9 mouse cellular contexts compared by ENCODE assay signal in the genomic region with DNA sequence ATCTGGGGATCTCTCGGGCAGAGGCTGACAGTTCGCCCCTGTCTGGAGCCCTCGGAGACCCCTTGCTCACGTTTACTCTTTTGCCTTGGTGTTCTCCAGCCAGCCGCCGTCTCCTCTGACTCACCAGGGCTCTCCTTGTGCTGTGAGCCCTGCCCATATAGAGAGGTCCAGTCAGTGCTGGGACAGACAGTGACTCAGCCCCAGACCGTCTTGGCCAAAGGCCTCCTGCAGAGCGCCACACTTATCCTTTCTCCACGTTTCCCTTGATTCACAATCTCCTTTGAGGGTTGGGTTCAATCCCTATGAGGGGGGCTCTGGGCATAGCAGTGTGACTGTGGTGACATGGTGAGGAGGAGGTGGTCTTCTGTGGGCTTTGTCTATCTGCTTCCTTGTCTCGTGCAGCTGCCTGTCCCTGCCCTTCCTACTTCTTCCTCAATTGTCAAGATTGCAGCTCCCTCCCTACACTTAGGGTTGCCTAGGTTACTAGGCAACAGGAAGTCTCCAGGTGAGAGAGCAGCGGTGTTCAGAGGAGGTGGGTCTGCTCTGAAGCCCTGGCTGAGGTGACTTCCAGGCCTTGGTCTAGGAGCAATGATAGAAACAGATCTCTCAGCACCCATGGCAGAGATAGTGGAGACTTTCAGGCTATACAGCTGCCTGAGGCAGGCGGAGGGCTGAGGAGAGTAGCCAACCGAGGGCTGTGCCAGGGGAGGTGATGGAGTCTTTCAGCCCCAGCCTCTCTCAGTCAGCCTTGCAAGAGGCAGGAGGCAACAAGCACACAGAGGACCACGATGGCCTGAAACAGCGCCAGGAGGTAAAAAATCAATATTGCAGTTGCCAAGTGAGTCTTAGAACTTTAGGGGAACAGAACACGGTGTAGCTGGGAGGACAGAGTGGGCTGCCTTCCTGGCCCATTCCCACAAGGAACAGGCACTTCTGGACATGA. TPM values are rescaled to one million over a fixed set of nuclear protein-coding genes. Genes with fewer than 3 reads are reported as not detected.
DNase-seq lines count a peak whose midpoint lies in the region; ATAC-seq and TF ChIP-seq lines count a peak whose summit lies in the region.
"Had no signal": no experiment of that assay in that cellular context is flagged by ENCODE, and none has a peak within 500 bp of the region (broad histone marks: within the 10 kb centered on the region; RNA-seq: fewer than 3 reads in every experiment).

No protein-coding gene starts in this region.

- WGBS in intestine, embryonic 15.5 days, result 24% methylated on average over 16 of the region's 16 CpGs
- 19% methylated on average over 16 of the region's 16 CpGs for WGBS in midbrain, embryonic 16.5 days

- intact Hi-C loops in gastrocnemius, adult 2 months (cut with DNase I), result no loop called here
- intact Hi-C loops in left cerebral cortex, postnatal 4 days (cut with DNase I), result no loop called here

- ATAC-seq in intestine, embryonic 15.5 days, result peak; percentile 81
- peak; percentile 59 for ATAC-seq in midbrain, embryonic 16.5 days

- no peak for TF ChIP-seq CTCF in gastrocnemius, adult 2 months (IDR thresholded peaks at IDR 0.05)

- H3K4me2 ChIP-seq in intestine, embryonic 15.5 days (replicated peaks), result peak overlapping the region; percentile 20; the same call in 1 of the 2 replicates
- no peak overlapping the region for H3K4me2 ChIP-seq in midbrain, embryonic 16.5 days (ENCODE audit: low read length)

- H3K36me3 ChIP-seq in intestine, embryonic 15.5 days, result no peaks in the 10 kb centered on the region
- no peaks in the 10 kb centered on the region for H3K36me3 ChIP-seq in midbrain, embryonic 16.5 days (ENCODE audit: control insufficient read depth, insufficient read depth, low read length)

- H3K9ac ChIP-seq in intestine, embryonic 15.5 days, result 0 out of 2 replicates have a peak overlapping the region, but pooled peaks have one; percentile 12
- H3K9ac ChIP-seq in midbrain, embryonic 16.5 days (ENCODE audit: low read depth, low read length), result no peak overlapping the region

- DNase-seq in gastrocnemius, adult 2 months, result peak; percentile 76
- no peak for DNase-seq in gastrocnemius, postnatal 10 days
- DNase-seq in adrenal gland, adult 8-10 months, result peak; percentile 81
- DNase-seq in spleen, adult 18-20 months, result no peak
- no peak for DNase-seq in layer of hippocampus, postnatal 10 days (ENCODE audit: low spot score in 2 of 2)
- no peak for DNase-seq in left cerebral cortex, postnatal 4 days

- H3K9me3 ChIP-seq in intestine, embryonic 15.5 days, result no peaks in the 10 kb centered on the region
- no peaks in the 10 kb centered on the region for H3K9me3 ChIP-seq in midbrain, embryonic 16.5 days (replicated peaks; ENCODE audit: control insufficient read depth, low read length, poor library complexity, severe bottlenecking)

- peaks cover 31% of the 10 kb centered on the region for H3K4me1 ChIP-seq in intestine, embryonic 15.5 days (replicated peaks)
- peaks cover 21% of the 10 kb centered on the region for H3K4me1 ChIP-seq in midbrain, embryonic 16.5 days (ENCODE audit: control insufficient read depth, insufficient read depth, low read length)

- no peak overlapping the region for H3K4me3 ChIP-seq in gastrocnemius, adult 2 months
- no peak overlapping the region for H3K4me3 ChIP-seq in intestine, embryonic 15.5 days (replicated peaks)
- no peak overlapping the region for H3K4me3 ChIP-seq in midbrain, embryonic 16.5 days (ENCODE audit: low read depth, low read length)
- H3K4me3 ChIP-seq: heart, adult 2 months had no signal

- H3K27me3 ChIP-seq in intestine, embryonic 15.5 days (replicated peaks), result no peaks in the 10 kb centered on the region
- no peaks in the 10 kb centered on the region for H3K27me3 ChIP-seq in midbrain, embryonic 16.5 days (ENCODE audit: control insufficient read depth, insufficient read depth, low read depth, low read length)

- peak overlapping the region; percentile 54 for H3K27ac ChIP-seq in gastrocnemius, adult 2 months
- peak overlapping the region; percentile 2 for H3K27ac ChIP-seq in intestine, embryonic 15.5 days
- H3K27ac ChIP-seq in midbrain, embryonic 16.5 days (ENCODE audit: low read length), result no peak overlapping the region; the same call in 1 of the 2 replicates
- H3K27ac ChIP-seq: heart, adult 2 months had no signal

RNA-seq across cellular contexts. Expression of a gene that starts 7.1 kb away (rescaled TPM):
- 100 to 1,000 TPM in 1 of 2 experiments, 10 to 100 TPM in 1; 22.4 to 127 TPM for total RNA-seq in gastrocnemius, adult 2 months (2021)
- 10 to 100 TPM in 1 of 2 experiments, 1 to 10 TPM in 1; 8.5 to 33.5 TPM for total RNA-seq in gastrocnemius, postnatal 10 days (2021)
- 10 to 100 TPM; 13.3 to 61.3 (median 18.6) TPM for total RNA-seq in adrenal gland, adult 8-10 months (2022)
- 35.4 and 36.3 TPM in 2 replicates for polyA plus RNA-seq in intestine, embryonic 15.5 days (2015; fragmentation: Nextera tagmentation; extraction: Ambion mirVana)
- 44.2 and 45.5 TPM in 2 replicates for polyA plus RNA-seq in midbrain, embryonic 16.5 days (2015; fragmentation: Nextera tagmentation; extraction: Ambion mirVana)
- 10 to 100 TPM; 22.0 to 23.1 TPM for total RNA-seq in layer of hippocampus, postnatal 10 days (2021)
- 10 to 100 TPM in 1 of 2 experiments, 1 to 10 TPM in 1; 8.6 to 11.0 TPM for total RNA-seq in left cerebral cortex, postnatal 4 days (2021)

Comparison
In these comparisons a context has a peak if more than half of its experiments do, and no peak if none do; other contexts are left out.
1. DNase-seq: peak in gastrocnemius, adult 2 months (single experiment) and adrenal gland, adult 8-10 months (single experiment); none in gastrocnemius, postnatal 10 days (single experiment), spleen, adult 18-20 months (0 of 2), layer of hippocampus, postnatal 10 days (0 of 2) and left cerebral cortex, postnatal 4 days (single experiment).